Mouse (Mus musculus) stomach, embryonic 14.5 days (tissue): ENCODE measurements around the gene Glt28d2. TPM values are rescaled to one million over a fixed set of nuclear protein-coding genes. Genes with fewer than 3 reads are reported as not detected.
"Not testable (repeated sequence)": the region's sequence is repeated elsewhere in the genome, so short reads cannot be mapped to it uniquely, and the experiment has no call there.

Experiments used
- ATAC-seq: fragments of 200-750 bp; cut with Nextera tagmentation; 2 replicates; pipeline ENCODE4 v1.8.0; 2017; ENCODE audit warnings: low read depth, moderate TSS enrichment; ENCODE audit not compliant: insufficient number of reproducible peaks, insufficient read depth, low FRiP score
- H3K27ac ChIP-seq: fragments of 300-500 bp; sonication (generic); 2 replicates; pipeline ENCODE4 v1.5.1; 2014; ENCODE audit warnings: mild to moderate bottlenecking, low read length, moderate library complexity, mixed read lengths
- H3K27me3 ChIP-seq: fragments of 300-500 bp; sonication (generic); 2 replicates; pipeline ENCODE4 v1.6.1; 2014; ENCODE audit warnings: low read length, control low read depth, mixed read lengths; ENCODE audit not compliant: control insufficient read depth, insufficient read depth
- H3K36me3 ChIP-seq: fragments of 300-500 bp; sonication (generic); 2 replicates; pipeline ENCODE4 v1.6.1; 2014; ENCODE audit warnings: mild to moderate bottlenecking, control low read depth, low read length, moderate library complexity, mixed read lengths; ENCODE audit not compliant: control insufficient read depth, insufficient read depth
- H3K4me1 ChIP-seq: fragments of 300-500 bp; sonication (generic); 2 replicates; pipeline ENCODE4 v1.6.1; 2014; ENCODE audit warnings: low read length, control low read depth, mixed read lengths; ENCODE audit not compliant: control insufficient read depth, insufficient read depth
- H3K4me2 ChIP-seq: fragments of 300-500 bp; sonication (generic); replicated peaks from 2 replicates; pipeline ENCODE4 v1.6.1; 2014; ENCODE audit warnings: low read depth, low read length, control low read depth
- H3K4me3 ChIP-seq: fragments of 300-500 bp; sonication (generic); 2 replicates; pipeline ENCODE4 v1.5.1; 2014; ENCODE audit warnings: low read depth, low read length, control low read depth
- H3K9ac ChIP-seq: fragments of 300-500 bp; sonication (generic); replicated peaks from 2 replicates; pipeline ENCODE4 v1.6.1; 2014; ENCODE audit warnings: low read depth, mild to moderate bottlenecking, control low read depth, low read length, moderate library complexity, mixed read lengths
- H3K9me3 ChIP-seq: fragments of 300-500 bp; sonication (generic); 2 replicates; pipeline ENCODE4 v1.6.1; 2016; ENCODE audit warnings: low read depth, low read length, control low read depth; ENCODE audit not compliant: control insufficient read depth
- WGBS: fragments of 180-500 bp; shearing (Covaris S2); extraction: QIAGEN DNeasy Blood & Tissue Kit; methylation state at CpG from one replicate; pipeline ENCODE4 v1.1.7; 2014; 5-methylcytosine and 5-hydroxymethylcytosine counted together
- polyA plus RNA-seq: library from polyadenylated mRNA; unstranded; fragments of >200 nt; fragmentation: Nextera tagmentation; extraction: Ambion mirVana; gene quantifications from 2 replicates; pipeline ENCODE4 v1.2.1, GENCODE M21; 2014

Gene Glt28d2
- polyA plus RNA-seq, 1 experiment from 2014 or later: 3.2 TPM

GRCm38 (mm10) chr3:85923343-85923742 is 36.0 kb upstream of the Glt28d2 start:
- 76% methylated on average over 8 of the region's 8 CpGs for WGBS
- Histone ChIP-seq H3K9me3 (no peaks in the 10 kb centered on the region), H3K36me3 (no peaks in the 10 kb centered on the region), H3K4me2 (no peak overlapping the region), H3K4me3 (no peak overlapping the region), H3K27ac (no peak overlapping the region), H3K4me1 (no peaks in the 10 kb centered on the region), H3K9ac (no peak overlapping the region), H3K27me3 (no peaks in the 10 kb centered on the region)
- ATAC-seq: no peak

- WGBS: 65% methylated on average over 3 of the region's 3 CpGs
- H3K4me2 ChIP-seq: no peak overlapping the region
- H3K4me1 ChIP-seq: no peaks in the 10 kb centered on the region
- no peaks in the 10 kb centered on the region for H3K36me3 ChIP-seq
- no peak overlapping the region for H3K27ac ChIP-seq
- H3K27me3 ChIP-seq: no peaks in the 10 kb centered on the region
- no peak overlapping the region for H3K9ac ChIP-seq
- ATAC-seq: no peak
- H3K9me3 ChIP-seq: no peaks in the 10 kb centered on the region
- no peak overlapping the region for H3K4me3 ChIP-seq
Observed at GRCm38 (mm10) chr3:85922331-85922730, 35.0 kb upstream of the Glt28d2 start.

GRCm38 (mm10) chr3:85920671-85921070 is 33.4 kb upstream of the Glt28d2 start:
- H3K4me3 ChIP-seq, H3K9me3 ChIP-seq, H3K27ac ChIP-seq, H3K27me3 ChIP-seq, H3K36me3 ChIP-seq, H3K4me1 ChIP-seq, H3K9ac ChIP-seq, ATAC-seq, H3K4me2 ChIP-seq: not testable (repeated sequence)
- 94% methylated on average over 2 of the region's 2 CpGs for WGBS

GRCm38 (mm10) chr3:85917600-85917999 is 30.3 kb upstream of the Glt28d2 start:
- Histone ChIP-seq H3K9me3 (no peaks in the 10 kb centered on the region), H3K27ac (no peak overlapping the region), H3K4me1 (no peaks in the 10 kb centered on the region), H3K36me3 (no peaks in the 10 kb centered on the region), H3K27me3 (no peaks in the 10 kb centered on the region), H3K4me3 (no peak overlapping the region), H3K9ac (no peak overlapping the region), H3K4me2 (no peak overlapping the region)
- no peak for ATAC-seq
- WGBS: 12% methylated on average over 4 of the region's 4 CpGs

GRCm38 (mm10) chr3:85914806-85915205 is 27.5 kb upstream of the Glt28d2 start:
- Histone ChIP-seq H3K9me3 (no peaks in the 10 kb centered on the region), H3K27ac (no peak overlapping the region), H3K4me3 (no peak overlapping the region), H3K4me2 (no peak overlapping the region), H3K9ac (no peak overlapping the region), H3K27me3 (no peaks in the 10 kb centered on the region), H3K4me1 (no peaks in the 10 kb centered on the region), H3K36me3 (no peaks in the 10 kb centered on the region)
- ATAC-seq: no peak
- 89% methylated on average over 6 of the region's 6 CpGs for WGBS

- no peaks in the 10 kb centered on the region for H3K36me3 ChIP-seq
- no peak overlapping the region for H3K4me3 ChIP-seq
- no peak overlapping the region for H3K4me2 ChIP-seq
- WGBS: 80% methylated on average over 7 of the region's 7 CpGs
- H3K27ac ChIP-seq: no peak overlapping the region
- H3K27me3 ChIP-seq: no peaks in the 10 kb centered on the region
- H3K9me3 ChIP-seq: no peaks in the 10 kb centered on the region
- H3K9ac ChIP-seq: no peak overlapping the region
- H3K4me1 ChIP-seq: no peaks in the 10 kb centered on the region
- no peak for ATAC-seq
Observed at GRCm38 (mm10) chr3:85907136-85907535, 19.8 kb upstream of the Glt28d2 start.

GRCm38 (mm10) chr3:85904371-85904770 is 17.1 kb upstream of the Glt28d2 start:
- Histone ChIP-seq H3K27ac (no peak overlapping the region), H3K4me2 (no peak overlapping the region), H3K9ac (no peak overlapping the region), H3K9me3 (no peaks in the 10 kb centered on the region), H3K36me3 (no peaks in the 10 kb centered on the region), H3K4me3 (no peak overlapping the region), H3K4me1 (no peaks in the 10 kb centered on the region), H3K27me3 (no peaks in the 10 kb centered on the region)
- ATAC-seq: no peak

- Histone ChIP-seq H3K9ac (no peak overlapping the region), H3K4me1 (no peaks in the 10 kb centered on the region), H3K4me2 (no peak overlapping the region), H3K36me3 (no peaks in the 10 kb centered on the region), H3K27me3 (no peaks in the 10 kb centered on the region), H3K4me3 (no peak overlapping the region), H3K27ac (no peak overlapping the region), H3K9me3 (no peaks in the 10 kb centered on the region)
- ATAC-seq: no peak
- WGBS: 88% methylated on average over 5 of the region's 5 CpGs
Observed at GRCm38 (mm10) chr3:85895020-85895419, 7.7 kb upstream of the Glt28d2 start.

- Histone ChIP-seq H3K9ac (no peak overlapping the region), H3K4me2 (no peak overlapping the region), H3K27me3 (no peaks in the 10 kb centered on the region), H3K9me3 (no peaks in the 10 kb centered on the region), H3K4me1 (peaks cover 5% of the 10 kb centered on the region; the same call in 1 of the 2 replicates), H3K27ac (no peak overlapping the region), H3K4me3 (no peak overlapping the region), H3K36me3 (no peaks in the 10 kb centered on the region)
- ATAC-seq: no peak
- 44% methylated on average over 1 of the region's 1 CpGs for WGBS
Observed at GRCm38 (mm10) chr3:85891571-85891970, 4.3 kb upstream of the Glt28d2 start.
